Mouse (Mus musculus) liver, postnatal 0 days (tissue): ENCODE measurements around the gene Adck2.
A peak's percentile ranks its signal among the peaks of the same experiment; 100 is the strongest.

Source experiments
- CTCF ChIP-seq: sonication (generic); IDR thresholded peaks from 2 replicates; pipeline ENCODE4 v1.5.1; 2016; ENCODE audit warnings: antibody characterized with exemption, low read depth
- EP300 ChIP-seq: IDR thresholded peaks from 2 replicates; pipeline ENCODE4 v1.6.1; 2016; ENCODE audit warnings: antibody characterized with exemption, low read depth, mild to moderate bottlenecking

GRCm38 (mm10) chr6:39567528-39567927 is 6.1 kb upstream of the Adck2 start:
- TF ChIP-seq CTCF: peak; percentile 83
- no peak for TF ChIP-seq EP300
